ENCODE assay signal across 12 mouse cellular contexts in genomic region chr19:43231711-43232110, GRCm38 (mm10).
"Had no signal": no experiment of that assay in that cellular context is flagged by ENCODE, and none has a peak within 500 bp of the region (broad histone marks: within the 10 kb centered on the region; RNA-seq: fewer than 3 reads in every experiment).

No protein-coding gene starts in this region.

- H3K9ac ChIP-seq: liver, embryonic 13.5 days; midbrain, embryonic 13.5 days; stomach, embryonic 15.5 days had no signal

- H3K4me3 ChIP-seq: left cerebral cortex, adult 2 months; liver, embryonic 13.5 days; midbrain, embryonic 13.5 days; stomach, embryonic 15.5 days had no signal

- H3K27me3 ChIP-seq: liver, embryonic 13.5 days; midbrain, embryonic 13.5 days; stomach, embryonic 15.5 days had no signal

- H3K4me2 ChIP-seq: liver, embryonic 13.5 days; midbrain, embryonic 13.5 days; stomach, embryonic 15.5 days had no signal

- H3K4me1 ChIP-seq: liver, embryonic 13.5 days; midbrain, embryonic 13.5 days; stomach, embryonic 15.5 days had no signal

- ATAC-seq: lung, postnatal 0 days; midbrain, embryonic 13.5 days had no signal

- H3K27ac ChIP-seq: left cerebral cortex, adult 2 months; liver, embryonic 13.5 days; midbrain, embryonic 13.5 days had no signal

- H3K36me3 ChIP-seq: liver, embryonic 13.5 days; midbrain, embryonic 13.5 days; stomach, embryonic 15.5 days had no signal

- H3K9me3 ChIP-seq: liver, embryonic 13.5 days; midbrain, embryonic 13.5 days; stomach, embryonic 15.5 days had no signal

- DNase-seq: kidney, adult 8-10 months; liver; liver, embryonic 13.5 days; lung, adult 18-20 months; lung, postnatal 4 days; right cerebral cortex, postnatal 14 days; thymus, adult 2 months; thymus, postnatal 25 days had no signal
